Mouse (Mus musculus): ENCODE results near the gene Eral1.
A peak's percentile ranks its signal among the peaks of the same experiment; 100 is the strongest.

Eral1 gene

GRCm38 (mm10) chr11:78079961-78080921 is at the start of gene Eral1:
Eral1 (minus strand) TSS chr11:78080383.
- DNase-seq (ENCODE audit: low spot score in 2 of 2): peak; percentile 40 to 82

GRCm38 (mm10) chr11:78129458-78129857 is 49.3 kb upstream of the Eral1 start:
- no peak for DNase-seq (ENCODE audit: low spot score in 2 of 2)

GRCm38 (mm10) chr11:78126739-78127138 is 46.6 kb upstream of the Eral1 start:
- DNase-seq (ENCODE audit: low spot score in 2 of 2): no peak

DNA sequence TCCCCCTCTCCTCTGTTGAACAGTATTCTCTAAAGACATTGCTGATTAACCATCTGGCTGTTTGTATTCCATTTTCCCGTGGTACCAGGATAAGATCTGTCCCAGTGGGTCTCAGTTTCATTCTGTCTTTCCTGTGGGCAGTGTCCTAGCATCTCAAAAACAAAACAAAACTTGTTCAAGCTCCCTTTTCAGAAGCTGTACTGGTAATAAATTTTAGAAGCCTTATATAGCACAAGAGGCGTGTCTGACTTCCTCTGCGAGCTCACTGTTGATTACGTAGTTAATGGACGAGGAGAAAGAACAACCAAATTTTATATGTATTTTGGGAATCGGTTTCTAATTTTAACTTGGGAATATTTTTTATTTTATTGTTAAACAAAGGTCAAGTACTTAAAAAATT is 45.5 kb upstream of the Eral1 start:
- no peak for DNase-seq (ENCODE audit: low spot score in 2 of 2)

- DNase-seq (ENCODE audit: low spot score in 2 of 2): no peak
Observed at GRCm38 (mm10) chr11:78123782-78124181, 43.6 kb upstream of the Eral1 start.

GRCm38 (mm10) chr11:78122815-78123214 is 42.6 kb upstream of the Eral1 start:
- DNase-seq (ENCODE audit: low spot score in 2 of 2): no peak

DNA sequence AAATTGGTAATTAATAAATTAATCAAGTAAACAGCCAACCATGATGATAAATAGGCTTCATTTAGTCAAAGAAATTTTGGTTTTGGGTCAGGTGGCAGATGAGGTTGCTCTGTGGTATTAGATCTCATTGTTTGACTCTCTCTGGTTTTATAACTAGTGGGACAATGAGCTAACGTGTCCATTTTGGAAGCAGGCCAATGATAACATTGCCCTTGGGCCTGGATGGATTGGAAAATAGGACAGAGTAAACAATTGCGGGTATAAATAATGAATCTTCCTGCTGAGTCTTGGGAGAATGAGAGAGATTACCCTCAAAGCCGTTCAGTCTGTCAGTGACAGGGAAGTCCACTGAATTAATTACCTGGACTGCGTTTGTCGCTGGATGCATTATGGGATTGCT is 41.0 kb upstream of the Eral1 start:
- DNase-seq (ENCODE audit: low spot score in 2 of 2): no peak

GRCm38 (mm10) chr11:78119898-78120297 is 39.7 kb upstream of the Eral1 start:
- no peak for DNase-seq (ENCODE audit: low spot score in 2 of 2)

DNA sequence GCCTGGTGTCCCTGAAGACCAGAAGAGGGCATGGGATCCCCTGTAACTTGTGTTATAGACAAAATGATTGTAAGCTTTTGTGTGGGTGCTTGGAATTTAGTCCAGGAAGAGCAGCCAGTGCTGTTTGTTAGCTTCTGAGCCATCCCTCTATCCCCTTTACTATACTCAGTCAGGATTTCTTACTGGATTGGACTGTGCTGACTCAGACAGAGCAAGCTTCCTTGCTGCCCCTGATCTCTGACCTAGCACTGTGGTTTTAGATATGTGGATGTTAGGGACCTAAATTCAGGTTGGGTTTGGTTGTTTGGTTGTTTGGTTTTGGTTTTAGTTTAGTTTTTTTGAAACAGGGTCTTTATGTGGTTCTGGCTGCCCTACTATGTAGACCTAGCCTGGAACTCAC is 38.3 kb upstream of the Eral1 start:
- DNase-seq (ENCODE audit: low spot score in 2 of 2): no peak

DNA sequence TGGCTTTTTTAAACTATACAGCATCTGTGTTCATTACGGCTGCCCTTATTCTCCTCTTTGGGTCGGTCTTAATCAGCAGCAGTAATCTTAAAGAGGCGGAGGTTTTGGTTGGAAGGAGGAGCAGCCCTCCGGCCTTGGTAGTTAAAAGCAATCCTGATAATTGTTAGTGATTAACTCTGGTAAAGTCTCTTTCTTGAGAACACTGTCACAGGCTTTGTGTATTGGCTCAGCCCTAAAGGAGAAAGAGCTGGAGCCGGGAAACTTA is 35.9 kb upstream of the Eral1 start:
- no peak for DNase-seq (ENCODE audit: low spot score in 2 of 2)

DNA sequence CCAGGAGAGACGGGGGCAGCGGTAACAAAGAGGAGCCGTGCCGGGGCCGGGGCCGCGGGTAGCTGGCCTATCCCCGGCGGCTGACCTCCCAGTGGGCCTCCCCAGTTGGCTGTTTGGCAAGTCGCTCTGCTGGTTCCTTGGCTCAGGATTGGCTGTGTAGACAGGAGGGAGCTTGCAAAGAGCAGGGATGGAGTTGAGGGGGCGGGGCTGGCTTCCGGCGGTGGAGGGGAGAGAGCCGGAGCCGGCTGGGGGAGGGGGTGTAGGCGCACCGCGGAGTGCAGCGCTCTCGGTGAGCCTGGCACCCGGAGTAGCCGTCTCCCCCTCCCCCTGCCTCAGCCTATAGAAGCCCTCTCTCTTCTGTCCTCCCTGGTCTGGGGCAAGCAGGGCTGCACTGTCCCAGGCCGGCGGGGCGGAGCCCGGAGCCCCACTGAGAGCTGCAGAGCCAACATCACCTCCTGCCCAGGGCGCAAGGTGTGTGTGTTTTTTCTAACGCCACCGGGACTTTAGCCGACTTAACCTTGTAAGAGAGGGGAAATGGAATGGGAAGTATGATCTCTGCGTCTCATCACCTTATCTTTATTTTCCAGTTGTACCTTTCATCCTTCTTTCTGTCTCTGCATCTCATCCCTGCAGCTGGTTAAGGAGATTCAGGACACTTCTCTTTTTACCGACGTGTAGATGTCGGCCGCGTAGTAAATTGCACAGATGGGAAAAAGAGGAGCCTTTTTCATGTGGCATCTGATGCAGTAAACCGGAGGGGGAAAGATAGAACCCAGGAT is 35.4 kb upstream of the Eral1 start:
- DNase-seq (ENCODE audit: low spot score in 2 of 2): peak; percentile 86 to 92

DNA sequence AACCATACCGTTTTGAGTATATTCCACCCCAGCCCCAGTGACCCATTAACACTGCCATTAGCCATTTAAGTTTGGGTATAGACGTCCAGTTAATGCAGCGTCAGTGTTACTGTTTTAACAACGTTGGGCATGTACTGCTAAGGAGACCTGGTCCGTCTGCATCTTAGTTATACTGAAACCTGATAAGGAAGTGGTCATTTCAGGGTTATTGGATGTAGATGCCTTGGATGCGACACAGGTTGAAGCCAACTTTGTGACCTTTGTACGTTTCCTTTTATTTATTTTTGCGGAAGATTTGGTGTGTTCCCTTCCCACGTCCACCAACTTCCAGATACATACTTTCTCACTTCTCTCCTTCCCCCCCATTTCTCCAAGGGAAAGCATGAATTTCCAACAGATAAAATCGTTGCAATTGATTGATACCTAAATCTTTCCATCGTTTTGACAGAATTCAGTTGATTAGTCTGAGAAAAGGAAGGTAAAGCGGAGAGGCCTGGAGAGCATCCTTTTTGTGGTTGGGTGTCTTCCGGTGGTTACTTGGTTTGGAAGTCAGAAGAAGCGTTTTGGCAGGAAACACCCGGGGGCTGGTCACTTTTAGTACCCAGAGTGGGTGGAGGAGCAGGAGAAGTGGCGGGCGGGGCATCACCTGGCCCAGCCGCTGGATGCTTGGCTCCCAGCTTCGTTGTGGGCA is 34.6 kb upstream of the Eral1 start:
- DNase-seq (ENCODE audit: low spot score in 2 of 2): no peak

DNA sequence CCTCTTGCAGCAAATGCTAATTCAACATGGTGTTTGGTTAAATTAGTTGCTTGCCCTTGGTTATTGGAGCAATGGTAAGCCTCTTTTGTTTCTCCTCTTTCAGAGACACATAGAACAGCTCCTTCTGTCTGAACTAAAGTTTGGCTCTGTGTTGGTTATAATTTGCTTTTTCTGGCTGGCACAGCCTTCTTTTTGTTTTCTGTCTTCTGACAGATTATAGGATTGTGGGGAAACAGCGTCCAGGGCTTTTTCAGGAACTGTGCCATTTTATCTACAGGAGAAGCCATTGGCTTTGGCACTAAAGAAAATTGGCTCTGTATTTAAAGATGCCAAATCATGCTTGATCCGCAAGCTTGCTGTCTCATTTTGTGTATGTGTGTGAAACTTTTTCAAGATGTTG is 33.4 kb upstream of the Eral1 start:
- peak; percentile 15 to 35 for DNase-seq (ENCODE audit: low spot score in 2 of 2)

DNA sequence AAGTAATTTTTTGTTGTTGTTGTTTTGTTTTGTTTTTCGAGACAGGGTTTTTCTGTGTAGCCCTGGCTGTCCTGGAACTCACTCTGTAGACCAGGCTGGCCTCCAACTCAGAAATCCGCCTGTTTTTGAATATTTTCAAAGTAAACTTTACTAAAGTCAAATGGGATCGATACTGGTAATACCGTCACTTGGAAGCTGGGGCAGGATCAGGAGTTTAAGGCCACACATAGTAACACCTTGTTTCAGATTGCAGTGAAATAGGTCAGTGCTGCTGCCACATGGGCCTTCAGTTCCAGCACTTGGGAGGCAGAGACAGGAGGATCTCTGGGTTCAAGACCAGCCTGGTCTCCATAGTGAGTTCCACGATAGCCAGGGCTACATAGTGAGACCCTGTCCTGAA is 24.3 kb upstream of the Eral1 start:
- no peak for DNase-seq (ENCODE audit: low spot score in 2 of 2)

GRCm38 (mm10) chr11:78102958-78103747 is 23.0 kb upstream of the Eral1 start:
- DNase-seq (ENCODE audit: low spot score in 2 of 2): no peak

- no peak for DNase-seq (ENCODE audit: low spot score in 2 of 2)
Observed at GRCm38 (mm10) chr11:78102142-78102541, 22.0 kb upstream of the Eral1 start.

GRCm38 (mm10) chr11:78100746-78101145 is 20.6 kb upstream of the Eral1 start:
- DNase-seq (ENCODE audit: low spot score in 2 of 2): no peak

GRCm38 (mm10) chr11:78097077-78097476 is 16.9 kb upstream of the Eral1 start:
- DNase-seq (ENCODE audit: low spot score in 2 of 2): no peak

DNA sequence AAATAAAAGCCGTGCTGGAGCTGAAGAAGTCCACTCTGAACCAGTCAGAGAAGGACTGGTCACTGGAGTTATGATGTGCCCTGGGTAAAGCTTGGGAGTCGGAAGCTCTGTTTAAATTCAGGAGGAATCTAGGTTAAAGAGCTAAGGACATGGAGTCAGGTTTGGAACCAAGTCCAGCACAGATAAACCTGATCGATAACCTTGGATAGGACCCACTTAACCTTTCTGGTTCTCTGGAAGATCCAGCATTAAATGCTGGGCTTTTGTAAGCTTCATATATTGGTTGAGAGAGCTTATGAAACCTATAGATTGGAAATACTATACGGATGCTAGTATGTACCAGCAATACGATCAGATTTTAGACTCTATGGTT is 14.9 kb upstream of the Eral1 start:
- no peak for DNase-seq (ENCODE audit: low spot score in 2 of 2)

DNA sequence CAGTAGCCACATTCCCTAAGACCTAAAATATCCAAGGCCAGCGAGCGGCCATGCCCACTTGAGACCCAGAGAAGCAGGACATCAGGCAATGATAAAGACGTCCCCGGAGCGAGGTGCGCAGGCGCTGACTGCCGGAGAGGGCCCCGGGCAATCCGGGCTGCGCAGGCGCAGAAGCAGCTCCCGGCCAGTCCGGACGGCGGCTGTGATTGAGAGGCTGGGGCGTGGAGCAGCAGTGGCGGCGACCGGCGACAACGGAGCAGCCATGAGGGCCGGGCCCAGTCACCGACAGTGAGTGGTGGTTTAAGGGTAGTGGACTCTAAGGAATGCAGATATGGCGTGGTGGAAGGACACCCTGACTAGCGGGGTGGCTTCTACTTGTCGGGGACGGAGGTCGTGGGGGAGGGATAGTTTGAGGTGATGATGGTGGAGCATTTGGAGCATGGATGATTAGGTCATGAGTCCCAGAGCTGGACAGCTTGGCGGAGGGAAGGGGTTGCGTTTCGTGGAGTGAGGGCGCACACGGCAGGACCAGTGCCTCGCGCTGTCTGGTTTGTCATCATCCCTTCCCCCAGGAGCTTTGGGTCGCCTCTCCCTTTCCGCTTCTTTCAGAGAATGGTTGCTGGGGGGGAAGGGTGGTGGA is 14.4 kb upstream of the Eral1 start, which contains the start of gene Fam222b:
Fam222b (plus strand) TSS at position 157 of the 640 bp plus-strand sequence.
- DNase-seq (ENCODE audit: low spot score in 2 of 2): peak; percentile 62 to 91

DNA sequence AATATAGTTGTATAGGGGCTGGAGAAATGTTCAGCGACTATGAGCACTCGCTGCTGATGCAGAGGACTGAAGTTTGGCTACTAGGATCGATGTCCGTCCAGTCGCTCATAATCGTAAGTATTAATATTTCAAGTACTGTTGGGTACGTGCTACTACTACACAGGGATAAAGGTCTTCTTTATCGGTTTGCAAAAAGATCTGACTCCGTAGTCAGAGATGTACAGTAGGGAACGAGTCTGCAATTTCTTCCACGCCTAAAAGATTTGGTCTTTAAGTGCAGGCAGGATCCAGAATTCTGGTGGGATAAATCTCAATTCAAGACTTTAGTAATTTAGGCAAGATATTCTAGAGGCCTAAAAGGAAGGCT is 13.9 kb upstream of the Eral1 start:
- DNase-seq (ENCODE audit: low spot score in 2 of 2): no peak

Data from left cerebral cortex, adult 9 months (tissue).